Mouse (Mus musculus) heart, postnatal 0 days (tissue): ENCODE measurements at regions not wholly inside any gene's neighbourhood (a gene's known extent, or its start where the extent isn't known, plus 50 kb on each side); places are given as distances from the start of the nearest gene placed in this dataset.

ENCODE experiments used
- CTCF ChIP-seq: IDR thresholded peaks from 2 replicates; pipeline ENCODE4 v1.5.1; 2016; ENCODE audit warnings: antibody characterized with exemption, control low read depth, low read depth
- EP300 ChIP-seq: IDR thresholded peaks from 2 replicates; pipeline ENCODE4 v1.6.1; 2016; ENCODE audit warnings: antibody characterized with exemption, low read depth

DNA sequence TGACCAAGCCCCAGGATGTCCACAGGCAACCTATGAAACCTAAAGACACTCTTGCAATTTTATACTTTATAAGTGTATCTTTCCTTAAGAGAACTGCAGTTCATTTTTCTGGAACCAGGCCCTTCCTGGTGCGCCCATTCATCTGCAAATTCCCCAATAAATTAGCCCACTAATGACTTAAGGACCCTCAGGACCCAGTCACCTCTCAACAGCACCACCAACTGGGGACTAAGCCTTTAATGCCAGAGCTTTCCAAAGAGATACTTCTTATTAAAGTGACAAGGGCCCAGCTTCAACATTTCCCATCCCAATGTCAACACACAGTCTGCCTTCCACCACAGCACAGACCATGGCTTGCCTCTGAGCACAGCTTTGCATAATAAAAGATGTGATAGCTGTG, 237.6 kb upstream of the Pabpc6 start:
- TF ChIP-seq EP300, result no peak
- no peak for TF ChIP-seq CTCF
